Mouse (Mus musculus) intestine, postnatal 0 days (tissue): ENCODE results near the gene Ero1lb. TPM values are rescaled to one million over a fixed set of nuclear protein-coding genes. Genes with fewer than 3 reads are reported as not detected.
"Not testable (repeated sequence)": the region's sequence is repeated elsewhere in the genome, so short reads cannot be mapped to it uniquely, and the experiment has no call there.

Experiments used
- ATAC-seq: fragments of 200-750 bp; cut with Nextera tagmentation; 2 replicates; pipeline ENCODE4 v1.8.0; 2017; ENCODE audit warnings: mild to moderate bottlenecking, moderate TSS enrichment, moderate library complexity
- H3K27ac ChIP-seq: fragments of 300-500 bp; sonication (generic); 2 replicates; pipeline ENCODE4 v1.5.1; 2014; ENCODE audit warnings: mild to moderate bottlenecking, low read depth, low read length, moderate library complexity
- H3K27me3 ChIP-seq: fragments of 300-500 bp; sonication (generic); replicated peaks from 2 replicates; pipeline ENCODE4 v1.6.1; 2014; ENCODE audit warnings: low read length, mixed read lengths; ENCODE audit not compliant: control insufficient read depth, insufficient read depth
- H3K36me3 ChIP-seq: fragments of 300-500 bp; sonication (generic); 2 replicates; pipeline ENCODE4 v1.6.1; 2014; ENCODE audit warnings: mild to moderate bottlenecking, moderate library complexity; ENCODE audit not compliant: control insufficient read depth, insufficient read depth
- H3K4me1 ChIP-seq: fragments of 300-500 bp; sonication (generic); replicated peaks from 2 replicates; pipeline ENCODE4 v1.6.1; 2014; ENCODE audit warnings: antibody characterized with exemption, low read length, mixed read lengths; ENCODE audit not compliant: control insufficient read depth, insufficient read depth
- H3K4me2 ChIP-seq: fragments of 300-500 bp; sonication (generic); replicated peaks from 2 replicates; pipeline ENCODE4 v1.6.1; 2014; ENCODE audit warnings: low read depth, mild to moderate bottlenecking, moderate library complexity
- H3K4me3 ChIP-seq: fragments of 300-500 bp; sonication (generic); 2 replicates; pipeline ENCODE4 v1.5.1; 2014; ENCODE audit warnings: low read depth, low read length
- H3K9ac ChIP-seq: fragments of 300-500 bp; sonication (generic); 2 replicates; pipeline ENCODE4 v1.6.1; 2014; ENCODE audit warnings: mild to moderate bottlenecking, low read depth, low read length
- H3K9me3 ChIP-seq: fragments of 300-500 bp; sonication (generic); 2 replicates; pipeline ENCODE4 v1.6.1; 2016; ENCODE audit warnings: mixed run types; ENCODE audit not compliant: control insufficient read depth
- WGBS: fragments of 180-500 bp; shearing (Covaris S2); extraction: QIAGEN DNeasy Blood & Tissue Kit; methylation state at CpG from one replicate; pipeline ENCODE4 v1.1.7; 2014; 5-methylcytosine and 5-hydroxymethylcytosine counted together
- polyA plus RNA-seq: library from polyadenylated mRNA; unstranded; fragments of >200 nt; fragmentation: Nextera tagmentation; extraction: Ambion mirVana; gene quantifications from 2 replicates; pipeline ENCODE4 v1.2.1, GENCODE M21; 2015

The Ero1lb gene
- polyA plus RNA-seq, 1 experiment from 2014 or later, result 6.5 TPM

GRCm38 (mm10) chr13:12615014-12615413 is 49.3 kb downstream of the Ero1lb start:
- H3K27me3 ChIP-seq, ATAC-seq: not testable (repeated sequence)
- WGBS, result 91% methylated on average over 10 of the region's 10 CpGs

DNA sequence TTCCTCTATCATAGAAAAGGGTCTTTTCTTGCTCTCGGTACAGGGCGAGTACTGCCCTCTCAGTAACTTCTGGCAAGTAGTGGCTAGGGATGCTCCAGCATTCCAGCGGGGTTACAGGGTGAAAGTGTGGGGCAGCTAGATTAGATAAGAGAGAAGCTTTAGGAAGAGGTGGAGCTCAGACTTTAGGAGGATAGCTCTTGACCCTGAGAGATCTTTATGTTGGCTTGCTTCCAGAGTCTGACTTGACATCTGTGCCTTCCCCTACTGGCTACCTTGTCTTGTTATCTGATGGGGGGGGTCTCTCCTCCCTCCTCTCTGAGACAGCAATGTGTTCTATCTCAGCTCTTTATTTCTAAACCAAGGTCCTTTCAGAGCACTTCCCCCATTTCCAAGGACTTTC is 50.8 kb downstream of the Ero1lb start:
- H3K9me3 ChIP-seq, H3K4me2 ChIP-seq, H3K4me1 ChIP-seq, H3K9ac ChIP-seq, H3K27ac ChIP-seq, H3K27me3 ChIP-seq, H3K36me3 ChIP-seq, ATAC-seq, H3K4me3 ChIP-seq: not testable (repeated sequence)
- WGBS, result 58% methylated on average over 3 of the region's 3 CpGs

More at GRCm38 (mm10) chr13:12615014-12615413, 49.3 kb downstream of the Ero1lb start:
- H3K36me3 ChIP-seq, H3K4me3 ChIP-seq, H3K9me3 ChIP-seq, H3K9ac ChIP-seq, H3K4me2 ChIP-seq, H3K4me1 ChIP-seq, H3K27ac ChIP-seq: not testable (repeated sequence)

DNA sequence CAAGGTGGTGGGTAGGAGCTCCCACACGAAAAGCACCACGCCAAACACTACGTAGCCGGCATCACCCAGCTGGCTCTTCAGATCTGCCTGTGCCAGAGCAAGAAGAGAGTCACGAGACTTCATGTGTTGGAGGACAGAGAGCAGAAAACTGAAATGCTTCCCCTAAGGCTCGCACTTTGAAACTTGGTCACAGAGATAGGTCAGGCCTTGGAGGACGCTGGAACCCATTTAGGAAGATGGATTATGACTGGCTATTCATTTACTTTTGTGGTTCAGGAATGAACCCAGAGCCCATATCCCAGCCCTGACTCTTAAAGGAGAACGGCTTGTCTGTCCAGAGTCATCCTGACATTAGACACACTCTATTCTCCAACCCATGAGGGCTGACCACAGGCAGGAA is 54.1 kb downstream of the Ero1lb start:
- 89% methylated on average over 8 of the region's 8 CpGs for WGBS

GRCm38 (mm10) chr13:12626061-12626460 is 60.4 kb downstream of the Ero1lb start:
- not testable (repeated sequence) for H3K4me1 ChIP-seq, H3K27me3 ChIP-seq, H3K36me3 ChIP-seq, H3K9ac ChIP-seq, H3K4me2 ChIP-seq, H3K4me3 ChIP-seq, H3K27ac ChIP-seq, H3K9me3 ChIP-seq
- 0 out of 2 replicates have a peak, but pooled peaks have one; percentile 13 for ATAC-seq
- 87% methylated on average over 3 of the region's 3 CpGs for WGBS

More for the DNA sequence above, 54.1 kb downstream of the Ero1lb start:
- not testable (repeated sequence) for H3K27ac ChIP-seq, H3K36me3 ChIP-seq, H3K4me1 ChIP-seq, H3K9me3 ChIP-seq, ATAC-seq, H3K27me3 ChIP-seq, H3K4me3 ChIP-seq, H3K9ac ChIP-seq, H3K4me2 ChIP-seq

DNA sequence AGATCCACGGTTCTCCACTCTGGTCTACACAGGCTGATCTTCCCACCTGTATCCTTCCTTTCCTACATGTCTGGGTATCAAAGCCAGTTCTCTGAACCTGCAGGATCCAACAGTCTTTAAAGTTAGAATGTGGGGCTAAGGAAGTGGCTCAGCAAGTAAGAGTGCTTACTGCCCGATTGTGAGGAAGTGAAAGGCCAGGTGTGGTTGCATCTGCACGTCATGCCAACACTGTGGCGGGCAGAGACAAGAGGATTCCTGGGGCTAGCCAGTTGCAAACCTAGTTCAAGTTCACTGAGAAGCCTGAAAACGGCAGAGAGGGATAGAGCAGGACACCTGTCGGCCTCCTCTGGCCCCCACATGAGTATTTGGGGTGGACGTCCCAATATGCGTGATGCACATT is 62.1 kb downstream of the Ero1lb start:
- H3K36me3 ChIP-seq, H3K9me3 ChIP-seq, H3K4me3 ChIP-seq, ATAC-seq, H3K27ac ChIP-seq, H3K4me1 ChIP-seq, H3K27me3 ChIP-seq, H3K4me2 ChIP-seq, H3K9ac ChIP-seq: not testable (repeated sequence)
- WGBS, result 95% methylated on average over 8 of the region's 8 CpGs

DNA sequence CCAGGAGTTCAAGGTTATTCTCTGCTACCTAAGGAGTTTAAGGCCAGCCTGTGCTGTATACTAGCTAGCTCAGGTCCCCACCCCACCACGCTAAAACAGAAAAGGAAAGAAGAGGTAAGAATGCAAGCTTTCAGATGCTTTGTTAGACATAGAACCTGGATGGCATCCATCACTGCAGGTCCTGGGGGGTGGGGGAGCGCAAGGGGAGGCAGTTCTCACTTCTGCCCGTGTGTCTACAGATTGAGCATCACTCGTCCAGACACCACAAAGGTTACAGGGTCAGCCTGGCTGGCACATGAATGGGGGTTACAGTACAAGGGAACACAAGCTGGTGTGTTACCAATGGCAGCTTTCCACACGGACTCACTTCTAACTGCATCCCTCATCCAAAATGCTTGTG is 62.5 kb downstream of the Ero1lb start:
- H3K9ac ChIP-seq, H3K4me3 ChIP-seq, ATAC-seq, H3K4me1 ChIP-seq, H3K27ac ChIP-seq, H3K4me2 ChIP-seq, H3K27me3 ChIP-seq, H3K9me3 ChIP-seq, H3K36me3 ChIP-seq: not testable (repeated sequence)
- whole genome bisulfite sequencing, result 87% methylated on average over 5 of the region's 5 CpGs

GRCm38 (mm10) chr13:12630252-12630651 is 64.6 kb downstream of the Ero1lb start:
- not testable (repeated sequence) for H3K36me3 ChIP-seq, H3K27me3 ChIP-seq, H3K4me3 ChIP-seq, H3K4me2 ChIP-seq, ATAC-seq, H3K9ac ChIP-seq, H3K4me1 ChIP-seq, H3K9me3 ChIP-seq, H3K27ac ChIP-seq
- WGBS, result 65% methylated on average over 5 of the region's 5 CpGs

GRCm38 (mm10) chr13:12634941-12635588 is 69.4 kb downstream of the Ero1lb start:
- H3K36me3 ChIP-seq, H3K4me1 ChIP-seq, H3K4me3 ChIP-seq, H3K9me3 ChIP-seq, H3K27ac ChIP-seq, ATAC-seq, H3K9ac ChIP-seq, H3K27me3 ChIP-seq, H3K4me2 ChIP-seq: not testable (repeated sequence)
- whole genome bisulfite sequencing, result 67% methylated on average over 1 of the region's 6 CpGs

- 99% methylated on average over 3 of the region's 4 CpGs for WGBS
- not testable (repeated sequence) for H3K27ac ChIP-seq, H3K4me2 ChIP-seq, H3K9ac ChIP-seq, H3K27me3 ChIP-seq, H3K4me3 ChIP-seq, H3K36me3 ChIP-seq, ATAC-seq, H3K4me1 ChIP-seq, H3K9me3 ChIP-seq
Observed at GRCm38 (mm10) chr13:12642795-12643194, 77.1 kb downstream of the Ero1lb start.
